In genomic region chr10:94345509-94346252, GRCm38 (mm10) we compare ENCODE assay signal across 30 mouse cellular contexts. TPM values are rescaled to one million over a fixed set of nuclear protein-coding genes. Genes with fewer than 3 reads are reported as not detected.
DNase-seq lines count a peak whose midpoint lies in the region; ATAC-seq and TF ChIP-seq lines count a peak whose summit lies in the region.
"Had no signal": no experiment of that assay in that cellular context is flagged by ENCODE, and none has a peak within 500 bp of the region (broad histone marks: within the 10 kb centered on the region; RNA-seq: fewer than 3 reads in every experiment).

No protein-coding gene starts in this region.

- H3K27me3 ChIP-seq in CH12.LX (replicated peaks): no peaks in the 10 kb centered on the region
- H3K27me3 ChIP-seq: embryonic facial prominence, embryonic 12.5 days; embryonic facial prominence, embryonic 15.5 days; heart, embryonic 13.5 days had no signal

- peak; percentile 36 for DNase-seq in heart, adult 11 months
- no peak for DNase-seq in heart, adult 9 months (ENCODE audit: low spot score in 2 of 2)
- no peak for DNase-seq in CH12.LX (ENCODE audit: extremely low read depth)
- no peak for DNase-seq in layer of hippocampus, adult 9-11 months
- DNase-seq in thymus, postnatal 25 days: no peak
- DNase-seq: adrenal gland, postnatal 10 days; adrenal gland, postnatal 36 days; cerebellum, adult 18-20 months; cerebellum, adult 9-10 months; cerebellum, postnatal 14 days; forebrain, postnatal 0 days; gastrocnemius, adult 2 months; gastrocnemius, postnatal 14 days; heart, adult 2 months; heart, postnatal 14 days; heart, postnatal 4 days had no signal

- no peak for TF ChIP-seq POLR2A in CH12.LX (IDR thresholded peaks at IDR 0.05; ENCODE audit: low read depth, low read length)

- no peak for TF ChIP-seq RAD21 in CH12.LX (IDR thresholded peaks at IDR 0.05; ENCODE audit: low read depth, low read length)

- peaks cover 4 to 27% of the 10 kb centered on the region in 2 experiments for H3K4me1 ChIP-seq in CH12.LX (ENCODE audit: control insufficient read depth in 1 of 2, insufficient read depth in 2 of 2)
- H3K4me1 ChIP-seq: embryonic facial prominence, embryonic 12.5 days; embryonic facial prominence, embryonic 15.5 days had no signal

- no peaks in the 10 kb centered on the region for H3K36me3 ChIP-seq in CH12.LX (replicated peaks in 1 of 2; ENCODE audit: control insufficient read depth in 1 of 2, insufficient read depth in 1 of 2, low read length in 1 of 2)
- H3K36me3 ChIP-seq: embryonic facial prominence, embryonic 12.5 days; embryonic facial prominence, embryonic 15.5 days; G1E; heart, embryonic 13.5 days had no signal

- in situ Hi-C loops in CH12.LX (cut with MboI; ENCODE audit: low pct_ligation_motif_present, low pct_unique_long_range_greater_than_20kb, low sequenced_read_pairs): no loop called here

- peak overlapping the region; percentile 17; the same call in 1 of the 2 replicates for H3K9ac ChIP-seq in CH12.LX (ENCODE audit: insufficient read depth, low read depth)
- H3K9ac ChIP-seq: embryonic facial prominence, embryonic 12.5 days; embryonic facial prominence, embryonic 15.5 days; forebrain, postnatal 0 days; heart, embryonic 13.5 days; hindbrain, embryonic 14.5 days had no signal

- H3K9me3 ChIP-seq in CH12.LX (replicated peaks; ENCODE audit: low read length): no peaks in the 10 kb centered on the region
- H3K9me3 ChIP-seq: embryonic facial prominence, embryonic 12.5 days; embryonic facial prominence, embryonic 15.5 days; G1E; heart, embryonic 13.5 days had no signal

- TF ChIP-seq CTCF in CH12.LX (conservative IDR thresholded peaks at IDR 0.05 in 1 of 2, IDR thresholded peaks at IDR 0.05 in 1 of 2; ENCODE audit: low read depth in 2 of 2, low read length in 2 of 2): no peak

- peak overlapping the region; percentile 71; the same call in 1 of the 2 replicates for H3K4me2 ChIP-seq in CH12.LX (ENCODE audit: insufficient read depth, low read depth, poor library complexity, severe bottlenecking)
- H3K4me2 ChIP-seq: embryonic facial prominence, embryonic 15.5 days; hindbrain, embryonic 14.5 days had no signal

- H3K79me2 ChIP-seq in CH12.LX (replicated peaks; ENCODE audit: control insufficient read depth, extremely low read depth, insufficient read depth, poor library complexity, severe bottlenecking): no peaks in the 10 kb centered on the region

- TF ChIP-seq EP300 in CH12.LX (IDR thresholded peaks at IDR 0.05; ENCODE audit: low read length): no peak

- no peak overlapping the region for H3K27ac ChIP-seq in CH12.LX (ENCODE audit: insufficient read depth, low read depth)
- H3K27ac ChIP-seq: embryonic facial prominence, embryonic 12.5 days; embryonic facial prominence, embryonic 15.5 days; gastrocnemius, adult 2 months; heart, adult 2 months; heart, embryonic 13.5 days; hindbrain, embryonic 14.5 days; hindbrain, postnatal 0 days had no signal

- dilution Hi-C loops in CH12.LX (cut with MboI; ENCODE audit: extremely low pct_ligation_motif_present, extremely low pct_unique_long_range_greater_than_20kb, low sequenced_read_pairs): no loop called here

- peak; percentile 50 for ATAC-seq in megakaryocyte, adult 5-6 weeks (ENCODE audit: poor library complexity, severe bottlenecking)
- ATAC-seq: forebrain, embryonic 14.5 days; forebrain, postnatal 0 days; hindbrain, postnatal 0 days; inflammation-experienced regulatory T-cells, adult 6 months; Patski had no signal

- H3K4me3 ChIP-seq in CH12.LX (replicated peaks in 1 of 3; ENCODE audit: low read depth in 2 of 3, low read length in 2 of 3, poor library complexity in 1 of 3): no peak overlapping the region
- H3K4me3 ChIP-seq: embryonic facial prominence, embryonic 12.5 days; embryonic facial prominence, embryonic 15.5 days; gastrocnemius, adult 2 months; heart, adult 2 months; heart, embryonic 13.5 days had no signal

TF ChIP-seq in CH12.LX, 34 proteins besides CTCF, POLR2A, EP300 and RAD21:
- TF ChIP-seq JUND (conservative IDR thresholded peaks at IDR 0.05; ENCODE audit: low read depth, low read length): no peak
- TF ChIP-seq E2F4 (IDR thresholded peaks at IDR 0.05; ENCODE audit: insufficient replicate concordance, low read depth, low read length): no peak
- no peak for TF ChIP-seq MXI1 (IDR thresholded peaks at IDR 0.05; ENCODE audit: low read depth, low read length)
- TF ChIP-seq TCF12 (IDR thresholded peaks at IDR 0.05; ENCODE audit: low read depth, low read length): no peak
TF ChIP-seq in CH12.LX: peak in this region for 0.

RNA-seq across cellular contexts. Expression of gene Tmcc3, which starts 33.9 kb away (rescaled TPM):
- total RNA-seq in CH12.LX (2012; rRNA removed): 23.3 and 30.1 TPM in 2 replicates
- total RNA-seq in CH12.LX (2014; rRNA removed): 11.3 and 11.4 TPM in 2 replicates
- 21.3 and 23.1 TPM in 2 replicates for polyA plus RNA-seq in CH12.LX (2012; ENCODE audit: insufficient read length, low read depth)
- 2.1 and 4.8 TPM in 2 replicates for total RNA-seq in megakaryocyte, adult 5-6 weeks (2015)
- total RNA-seq in megakaryocyte, adult 5-6 weeks (2017): 1.6 and 2.9 TPM in 2 replicates

RNA-seq across cellular contexts. Expression of gene Gm4792, which starts 47.2 kb away (rescaled TPM):
- not detected in 2 replicates for total RNA-seq in CH12.LX (2012; rRNA removed)
- total RNA-seq in CH12.LX (2014; rRNA removed): not detected in 2 replicates
- not detected in 2 replicates for polyA plus RNA-seq in CH12.LX (2012; ENCODE audit: insufficient read length, low read depth)
- not detected in 2 replicates for total RNA-seq in megakaryocyte, adult 5-6 weeks (2015)
- not detected in 2 replicates for total RNA-seq in megakaryocyte, adult 5-6 weeks (2017)
- total RNA-seq: adrenal gland, adult 18-20 months; adrenal gland, postnatal 10 days; adrenal gland, postnatal 36 days; forebrain, postnatal 0 days; G1E; gastrocnemius, adult 2 months; gastrocnemius, postnatal 14 days; gastrocnemius, postnatal 4 days; heart, adult 2 months; heart, postnatal 14 days; heart, postnatal 4 days had no signal
- polyA plus RNA-seq: embryonic facial prominence, embryonic 12.5 days; embryonic facial prominence, embryonic 15.5 days; forebrain, embryonic 11.5 days; frontal cortex, adult 2 months; G1E; heart, adult 2 months; heart, embryonic 13.5 days; inflammation-experienced regulatory T-cells, adult 6 months; Patski had no signal
